Mouse (Mus musculus) lung, adult 2 months (tissue): Measurements from ENCODE around the gene Tsc1.

ENCODE experiments used
- CTCF ChIP-seq: fragments of 200-500 bp; IDR thresholded peaks from 2 replicates; pipeline ENCODE4 v1.5.1; 2011; ENCODE audit warnings: mild to moderate bottlenecking, low read length, control low read depth; ENCODE audit not compliant: insufficient read depth
- POLR2A ChIP-seq: fragments of 200-500 bp; IDR thresholded peaks from 2 replicates; pipeline ENCODE4 v1.6.1; 2011; ENCODE audit warnings: low read depth, mild to moderate bottlenecking, control low read depth, low read length, borderline replicate concordance; ENCODE audit errors: extremely low read depth

DNA sequence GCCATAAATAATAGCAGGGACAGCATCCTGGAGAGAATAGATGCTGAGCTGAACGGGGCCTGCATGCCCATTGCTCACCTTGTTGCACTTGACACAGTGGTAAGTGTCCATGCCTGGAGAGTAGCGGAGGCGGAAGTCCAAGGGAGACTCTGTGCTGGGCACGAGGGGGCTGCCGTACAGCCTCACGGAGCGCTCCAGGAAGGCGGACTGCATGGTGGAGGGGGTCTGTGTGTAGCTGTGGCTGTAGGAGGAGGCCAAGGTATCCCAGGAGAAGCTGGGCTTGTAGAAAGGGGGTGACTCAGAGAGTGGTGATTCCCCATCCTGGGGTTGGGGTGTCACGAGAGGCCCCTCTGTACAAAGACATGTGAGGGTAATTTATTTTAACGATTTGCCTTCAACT, 27.4 kb upstream of the Tsc1 start:
- TF ChIP-seq POLR2A (no peak), CTCF (no peak)
